Mouse (Mus musculus) midbrain, postnatal 0 days (tissue): ENCODE results near the gene Szrd1. TPM values are rescaled to one million over a fixed set of nuclear protein-coding genes. Genes with fewer than 3 reads are reported as not detected.

ENCODE experiments used
- ATAC-seq: fragments of 200-750 bp; cut with Nextera tagmentation; 2 replicates; pipeline ENCODE4 v1.8.0; 2017; ENCODE audit warnings: moderate number of reproducible peaks, mild to moderate bottlenecking, moderate TSS enrichment, moderate library complexity; ENCODE audit not compliant: low FRiP score
- DNase-seq: peaks from one replicate; pipeline ENCODE4 v3.0.0-alpha.2; 2015; ENCODE audit warnings: low spot score
- H3K27ac ChIP-seq: fragments of 300-500 bp; sonication (generic); 2 replicates; pipeline ENCODE4 v1.5.1; 2014; ENCODE audit warnings: low read depth, mild to moderate bottlenecking, low read length, mixed read lengths
- H3K27me3 ChIP-seq: fragments of 300-500 bp; sonication (generic); 2 replicates; pipeline ENCODE4 v1.6.1; 2014; ENCODE audit warnings: low read length, control low read depth, mixed read lengths; ENCODE audit not compliant: insufficient read depth
- H3K36me3 ChIP-seq: fragments of 300-500 bp; sonication (generic); 2 replicates; pipeline ENCODE4 v1.6.1; 2014; ENCODE audit warnings: low read length, control low read depth, mixed read lengths; ENCODE audit not compliant: insufficient read depth
- H3K4me1 ChIP-seq: fragments of 300-500 bp; sonication (generic); 2 replicates; pipeline ENCODE4 v1.6.1; 2014; ENCODE audit warnings: mild to moderate bottlenecking, control low read depth, antibody characterized with exemption, low read length, mixed read lengths; ENCODE audit not compliant: insufficient read depth
- H3K4me2 ChIP-seq: fragments of 300-500 bp; sonication (generic); 2 replicates; pipeline ENCODE4 v1.6.1; 2014; ENCODE audit warnings: low read depth, mild to moderate bottlenecking, low read length, mixed read lengths; ENCODE audit not compliant: poor library complexity, severe bottlenecking
- H3K4me3 ChIP-seq: fragments of 300-500 bp; sonication (generic); 2 replicates; pipeline ENCODE4 v1.5.1; 2014; ENCODE audit warnings: low read depth, mild to moderate bottlenecking, low read length, moderate library complexity
- H3K9ac ChIP-seq: fragments of 300-500 bp; sonication (generic); replicated peaks from 2 replicates; pipeline ENCODE4 v1.6.1; 2014; ENCODE audit warnings: mild to moderate bottlenecking, low read length, moderate library complexity, mixed read lengths; ENCODE audit not compliant: poor library complexity, severe bottlenecking
- H3K9me3 ChIP-seq: fragments of 300-500 bp; sonication (generic); 2 replicates; pipeline ENCODE4 v1.6.1; 2016; ENCODE audit warnings: low read length, control low read depth
- CTCF ChIP-seq: IDR thresholded peaks from 2 replicates; pipeline ENCODE4 v1.5.1; 2016; ENCODE audit warnings: antibody characterized with exemption, mild to moderate bottlenecking
- WGBS: fragments of 180-500 bp; shearing (Covaris S2); extraction: QIAGEN DNeasy Blood & Tissue Kit; methylation state at CpG from one replicate; pipeline ENCODE4 v1.1.7; 2014; 5-methylcytosine and 5-hydroxymethylcytosine counted together
- polyA plus RNA-seq: library from polyadenylated mRNA; unstranded; fragments of >200 nt; fragmentation: Nextera tagmentation; extraction: Ambion mirVana; gene quantifications from 2 replicates; pipeline ENCODE4 v1.2.1, GENCODE M21; 2015
- total RNA-seq: library from RNA; depleted of rRNA; stranded (reverse); fragments of >200 nt; gene quantifications from 2 replicates; pipeline ENCODE4 v1.2.3, GENCODE M21; 2014; rRNA removed

The Szrd1 gene
- total and polyA plus RNA-seq, 2 experiments from 2014 or later = 13.5 to 64.3 TPM

DNA sequence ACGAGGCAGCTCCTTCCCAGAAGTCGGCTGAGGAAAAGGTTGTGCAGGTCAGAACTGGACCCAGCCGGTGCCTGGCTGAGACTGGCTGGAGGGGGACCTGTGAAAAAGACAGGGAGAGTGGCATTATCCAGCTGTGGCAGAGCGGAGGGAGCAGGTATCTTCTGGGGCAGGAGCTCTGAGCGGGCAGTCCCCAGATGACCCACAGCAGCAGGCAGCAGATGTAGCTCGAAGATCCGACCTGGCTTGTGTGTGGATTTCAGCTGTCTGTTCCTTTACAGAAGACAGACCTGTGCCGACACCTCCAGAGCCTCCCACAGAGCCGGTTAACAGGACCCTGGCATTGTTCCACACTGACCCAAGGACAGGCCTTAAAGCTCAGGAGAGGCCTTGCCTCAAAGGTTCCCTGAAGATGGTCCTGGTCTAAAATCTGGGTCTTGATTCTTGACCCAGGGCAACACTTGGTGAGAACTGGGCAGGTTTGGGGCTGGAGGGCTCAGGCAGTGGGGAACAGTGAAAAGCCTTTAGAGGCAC lies 72.0 kb downstream of the Szrd1 start:
- H3K36me3 ChIP-seq = peaks cover 67% of the 10 kb centered on the region
- no peak overlapping the region for H3K4me2 ChIP-seq
- 81% methylated on average over 9 of the region's 9 CpGs for WGBS
- ATAC-seq (no peak), DNase-seq (no peak)
- H3K27me3 ChIP-seq = no peaks in the 10 kb centered on the region
- H3K9ac ChIP-seq = no peak overlapping the region
- no peak overlapping the region for H3K27ac ChIP-seq
- no peaks in the 10 kb centered on the region for H3K4me1 ChIP-seq
- no peaks in the 10 kb centered on the region for H3K9me3 ChIP-seq
- no peak for TF ChIP-seq CTCF
- H3K4me3 ChIP-seq = no peak overlapping the region

DNA sequence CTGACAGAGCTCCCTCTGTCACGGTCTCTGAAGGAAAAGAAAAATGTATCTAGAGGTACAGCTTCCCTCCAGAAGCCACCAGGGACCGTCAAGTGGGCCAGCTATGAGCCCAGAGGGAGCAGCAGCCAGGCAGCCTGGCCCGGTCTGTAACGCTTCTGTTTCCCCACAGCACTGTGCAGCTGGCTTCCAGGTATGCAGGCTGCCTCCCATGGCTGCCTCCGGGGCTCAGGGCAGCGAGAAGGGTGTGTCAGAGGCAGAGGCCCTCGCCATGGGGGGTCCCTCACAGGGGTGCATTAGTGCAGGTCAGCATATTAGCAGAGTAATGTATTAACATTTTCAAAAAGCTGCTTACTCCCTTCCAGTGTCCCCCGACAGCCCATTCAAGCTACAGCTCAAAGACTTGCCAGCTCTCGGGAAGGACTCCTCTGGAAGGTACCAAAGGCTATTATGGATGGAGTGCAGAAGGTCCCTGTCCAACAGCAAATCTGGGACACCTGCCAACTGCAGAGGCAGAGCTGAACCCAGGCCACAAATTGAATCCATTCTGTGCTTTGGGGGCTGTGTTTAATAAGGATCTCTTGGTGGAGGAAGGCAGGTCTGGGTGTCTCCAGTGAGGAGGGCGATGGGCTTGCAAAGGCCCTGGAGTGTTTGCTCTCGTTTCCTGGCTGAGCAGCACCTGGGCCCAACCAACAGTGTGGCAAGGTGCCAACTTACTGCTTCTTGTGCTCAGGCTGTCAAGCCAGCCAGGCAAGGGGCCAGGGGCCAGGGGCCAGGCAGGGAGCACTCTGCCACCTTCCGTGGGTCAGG lies 72.7 kb downstream of the Szrd1 start:
- no peaks in the 10 kb centered on the region for H3K9me3 ChIP-seq
- peaks cover 61% of the 10 kb centered on the region for H3K36me3 ChIP-seq
- WGBS = 75% methylated on average over 12 of the region's 12 CpGs
- H3K4me1 ChIP-seq = no peaks in the 10 kb centered on the region
- DNase-seq (peak; percentile 42), ATAC-seq (no peak)
- H3K9ac ChIP-seq = no peak overlapping the region
- no peaks in the 10 kb centered on the region for H3K27me3 ChIP-seq
- TF ChIP-seq CTCF = no peak
- no peak overlapping the region for H3K27ac ChIP-seq
- no peak overlapping the region for H3K4me2 ChIP-seq
- no peak overlapping the region for H3K4me3 ChIP-seq

DNA sequence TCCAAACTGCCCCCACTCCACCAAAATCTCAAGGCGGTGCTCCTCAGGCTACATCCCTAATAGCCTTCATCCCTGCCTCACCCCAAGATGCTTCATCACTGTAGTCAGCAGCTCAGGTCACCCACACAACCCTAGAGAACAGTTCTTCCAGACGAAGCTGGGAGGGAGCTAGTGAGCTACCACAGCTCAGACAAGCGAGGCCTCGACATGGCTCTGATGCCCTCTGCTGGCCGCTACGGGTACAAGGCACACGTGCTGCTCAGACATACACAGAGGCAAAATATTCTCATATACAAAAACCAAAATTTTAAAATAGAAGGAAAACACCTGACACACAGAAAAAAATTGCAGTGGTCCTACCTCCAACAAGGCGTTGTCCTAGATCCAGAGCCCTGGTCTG lies 74.5 kb downstream of the Szrd1 start:
- no peaks in the 10 kb centered on the region for H3K9me3 ChIP-seq
- ATAC-seq (peak; percentile 11), DNase-seq (peak; percentile 94)
- H3K4me1 ChIP-seq = no peaks in the 10 kb centered on the region
- no peak overlapping the region for H3K27ac ChIP-seq
- H3K4me3 ChIP-seq = no peak overlapping the region
- H3K36me3 ChIP-seq = peaks cover 46% of the 10 kb centered on the region
- H3K9ac ChIP-seq = no peak overlapping the region
- H3K4me2 ChIP-seq = no peak overlapping the region
- 3% methylated on average over 8 of the region's 8 CpGs for WGBS
- no peaks in the 10 kb centered on the region for H3K27me3 ChIP-seq
- peak; percentile 99 for TF ChIP-seq CTCF

DNA sequence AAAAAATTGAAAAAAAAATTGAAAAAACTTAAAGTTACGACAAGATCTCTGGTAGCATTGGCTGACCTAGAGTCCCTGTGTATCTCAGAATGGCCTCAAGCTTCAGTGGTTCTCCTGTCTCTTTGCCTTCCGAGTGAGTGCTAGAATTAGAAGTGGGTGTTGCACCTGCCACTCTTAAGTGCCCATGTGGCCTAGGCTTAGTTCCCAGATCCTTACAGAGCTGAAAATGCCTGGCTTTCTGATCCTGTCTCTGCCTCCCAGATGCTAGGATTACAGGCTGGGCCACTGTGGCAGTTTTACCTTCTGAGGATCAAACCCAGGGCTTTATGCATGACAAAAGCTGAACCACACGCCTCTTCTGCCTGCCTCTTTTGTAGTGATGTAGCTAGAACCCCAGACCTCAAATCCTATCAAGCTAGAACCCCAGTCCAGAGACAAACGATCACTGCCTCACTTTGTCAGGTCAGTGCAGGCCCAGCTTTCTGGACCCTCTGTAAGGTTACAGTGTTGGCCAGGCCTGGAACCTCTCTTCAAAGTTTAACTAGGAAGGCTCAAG lies 75.4 kb downstream of the Szrd1 start:
- no peak for ATAC-seq
- no peak overlapping the region for H3K4me3 ChIP-seq
- H3K27ac ChIP-seq = no peak overlapping the region
- no peaks in the 10 kb centered on the region for H3K27me3 ChIP-seq
- no peak for TF ChIP-seq CTCF
- H3K9ac ChIP-seq = no peak overlapping the region
- DNase-seq = no peak
- WGBS = 75% methylated on average over 4 of the region's 4 CpGs
- H3K4me1 ChIP-seq = no peaks in the 10 kb centered on the region
- no peaks in the 10 kb centered on the region for H3K9me3 ChIP-seq
- peaks cover 38% of the 10 kb centered on the region for H3K36me3 ChIP-seq
- H3K4me2 ChIP-seq = no peak overlapping the region

Other genes starting within 250 kb of the Szrd1 start
- gene Padi2, start 233.4 kb downstream of the Szrd1 start, total RNA-seq = 3.1 and 7.1 TPM in 2 replicates
- gene Padi2, start 233.4 kb downstream of the Szrd1 start, polyA plus RNA-seq = 2.7 and 3.3 TPM in 2 replicates
- 194 and 243 TPM in 2 replicates for gene Sdhb, start 178.6 kb downstream of the Szrd1 start, total RNA-seq
- gene Sdhb, start 178.6 kb downstream of the Szrd1 start, polyA plus RNA-seq = 529 and 575 TPM in 2 replicates
- 379 and 419 TPM in 2 replicates for gene Atp13a2, start 152.9 kb downstream of the Szrd1 start, total RNA-seq
- 182 and 201 TPM in 2 replicates for gene Atp13a2, start 152.9 kb downstream of the Szrd1 start, polyA plus RNA-seq
- gene Mfap2, start 129.4 kb downstream of the Szrd1 start, total RNA-seq = 19.5 and 32.4 TPM in 2 replicates
- gene Mfap2, start 129.4 kb downstream of the Szrd1 start, polyA plus RNA-seq = 103 and 104 TPM in 2 replicates
- 22.0 and 33.2 TPM in 2 replicates for gene Crocc, start 79.2 kb downstream of the Szrd1 start, total RNA-seq
- gene Crocc, start 79.2 kb downstream of the Szrd1 start, polyA plus RNA-seq = 3.2 and 4.2 TPM in 2 replicates
- 51.4 and 54.5 TPM in 2 replicates for gene Necap2, start 61.4 kb downstream of the Szrd1 start, total RNA-seq
- gene Necap2, start 61.4 kb downstream of the Szrd1 start, polyA plus RNA-seq = 42.2 and 51.1 TPM in 2 replicates
- gene Spata21, start 51.4 kb downstream of the Szrd1 start, total RNA-seq = 0.27 and 4.4 TPM in 2 replicates
- gene Spata21, start 51.4 kb downstream of the Szrd1 start, polyA plus RNA-seq = 0.25 and 1.4 TPM in 2 replicates
- gene Fbxo42, start 8.1 kb upstream of the Szrd1 start, total RNA-seq = 23.6 and 26.6 TPM in 2 replicates
- gene Fbxo42, start 8.1 kb upstream of the Szrd1 start, polyA plus RNA-seq = 16.9 and 17.7 TPM in 2 replicates
- gene Rsg1, start 74.2 kb upstream of the Szrd1 start, total RNA-seq = 4.6 and 6.0 TPM in 2 replicates
- gene Rsg1, start 74.2 kb upstream of the Szrd1 start, polyA plus RNA-seq = 5.2 and 5.3 TPM in 2 replicates
- 0.76 and 1.3 TPM in 2 replicates for gene Arhgef19, start 99.7 kb upstream of the Szrd1 start, total RNA-seq
- gene Arhgef19, start 99.7 kb upstream of the Szrd1 start, polyA plus RNA-seq = 1.1 and 1.3 TPM in 2 replicates
- 3.1 and 3.2 TPM in 2 replicates for gene Epha2, start 161.5 kb upstream of the Szrd1 start, total RNA-seq
- gene Epha2, start 161.5 kb upstream of the Szrd1 start, polyA plus RNA-seq = 0.27 and 0.30 TPM in 2 replicates
- 105 and 119 TPM in 2 replicates for gene Fam131c, start 228.4 kb upstream of the Szrd1 start, total RNA-seq
- 56.7 and 60.2 TPM in 2 replicates for gene Fam131c, start 228.4 kb upstream of the Szrd1 start, polyA plus RNA-seq